Mouse (Mus musculus): ENCODE results near the gene Tcf19.
A peak's percentile ranks its signal among the peaks of the same experiment; 100 is the strongest.
"Not testable (repeated sequence)": the region's sequence is repeated elsewhere in the genome, so short reads cannot be mapped to it uniquely, and the experiment has no call there.

Gene Tcf19

DNA sequence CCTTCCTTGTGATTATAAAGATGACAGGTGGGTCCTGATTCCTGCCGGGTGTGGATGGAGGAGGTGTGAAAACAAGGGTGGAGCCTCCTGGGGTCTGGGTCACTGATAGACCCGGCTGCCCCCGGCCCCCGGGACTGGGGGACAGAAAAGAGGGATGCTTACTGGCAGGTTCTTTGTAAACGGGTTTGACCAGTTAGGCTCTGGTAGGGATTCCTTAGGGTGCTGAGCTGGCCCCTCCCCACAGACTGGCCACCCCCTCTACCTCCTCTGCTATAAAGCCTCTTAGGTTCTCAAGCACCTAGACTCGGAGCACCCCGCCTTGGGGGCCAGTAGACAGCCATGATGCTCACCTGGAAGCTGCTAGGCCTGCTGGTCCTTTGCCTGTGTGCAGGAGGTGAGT, 16.3 kb upstream of the Tcf19 start, which contains the start of gene Psors1c2:
TSS of gene Psors1c2 (plus strand) at position 301 of the 400 bp plus-strand sequence.
- DNase-seq (ENCODE audit: low spot score) = no peak

DNA sequence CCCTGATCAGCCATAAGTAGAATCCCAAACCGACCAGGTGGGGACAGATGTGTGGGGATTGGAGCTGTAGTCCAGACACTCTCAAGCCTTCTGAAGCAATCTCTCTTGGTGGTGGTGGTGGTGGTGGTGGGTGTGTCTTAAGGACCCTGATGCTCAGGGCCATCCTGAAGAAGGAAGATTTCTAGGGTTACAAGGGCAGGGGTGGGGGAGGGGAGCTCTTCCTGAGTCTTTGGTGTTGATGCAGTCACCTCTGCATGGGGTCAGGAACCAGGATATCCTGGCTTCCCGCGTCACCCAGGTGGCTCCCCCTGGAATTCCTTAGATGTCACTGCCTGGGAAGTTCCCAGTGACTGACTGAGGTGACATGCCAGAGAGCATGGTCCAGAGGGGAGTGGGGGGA, 15.7 kb upstream of the Tcf19 start:
- no peak for DNase-seq (ENCODE audit: low spot score)

- no peak for DNase-seq (ENCODE audit: low spot score)
These were observed 10.0 kb upstream of the Tcf19 start for GRCm38 (mm10) chr17:35526644-35527043.

GRCm38 (mm10) chr17:35524354-35524753, 7.7 kb upstream of the Tcf19 start:
- no peak for DNase-seq (ENCODE audit: low spot score)

DNA sequence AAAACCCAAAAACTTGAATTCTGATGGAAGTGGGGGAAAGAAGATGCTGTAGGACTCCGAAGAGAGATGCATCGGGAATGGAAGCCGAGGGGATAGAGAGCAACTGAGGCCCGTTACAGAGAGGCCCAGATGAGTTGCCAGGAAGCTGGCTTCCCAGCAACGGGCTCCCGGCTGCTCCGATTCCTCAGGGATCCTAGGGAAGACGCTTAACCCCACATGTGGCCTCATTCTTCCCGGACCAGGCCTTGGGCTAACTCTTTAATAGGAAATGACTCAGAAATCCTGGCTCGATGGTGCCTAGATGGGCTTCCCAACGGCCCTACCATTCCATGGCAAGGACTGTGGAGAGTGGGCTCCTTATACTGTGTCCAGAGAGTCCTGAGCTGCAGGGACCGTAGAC, 902 bp upstream of the Tcf19 start:
- no peak for DNase-seq (ENCODE audit: low spot score)

GRCm38 (mm10) chr17:35515911-35516640, 548 bp downstream of the Tcf19 start:
- no peak for DNase-seq (ENCODE audit: low spot score)

GRCm38 (mm10) chr17:35514756-35515155, 1.9 kb downstream of the Tcf19 start:
- no peak for DNase-seq (ENCODE audit: low spot score)

DNA sequence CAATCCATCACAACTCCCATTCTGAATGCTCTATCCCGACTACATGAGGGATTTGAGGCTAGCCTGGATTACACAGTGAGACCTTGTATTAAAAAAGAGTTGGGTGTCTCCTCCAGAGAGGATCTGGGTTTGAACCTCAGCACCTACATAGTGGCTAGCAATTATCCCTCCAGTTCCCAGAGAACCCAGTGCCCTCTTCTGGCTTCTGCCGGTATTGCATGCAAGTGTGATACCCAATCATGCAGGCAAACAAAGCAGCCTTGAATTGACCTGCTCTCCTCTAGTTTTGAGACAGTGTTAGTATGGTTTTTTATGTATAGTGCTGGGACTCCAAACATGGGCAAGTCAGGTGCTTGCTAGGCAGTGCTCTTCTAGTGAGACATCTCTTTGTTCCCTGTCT, 2.7 kb downstream of the Tcf19 start:
- peak; percentile 26 for DNase-seq (ENCODE audit: low spot score)

GRCm38 (mm10) chr17:35512916-35513626, 3.6 kb downstream of the Tcf19 start:
- no peak for DNase-seq (ENCODE audit: low spot score)

DNA sequence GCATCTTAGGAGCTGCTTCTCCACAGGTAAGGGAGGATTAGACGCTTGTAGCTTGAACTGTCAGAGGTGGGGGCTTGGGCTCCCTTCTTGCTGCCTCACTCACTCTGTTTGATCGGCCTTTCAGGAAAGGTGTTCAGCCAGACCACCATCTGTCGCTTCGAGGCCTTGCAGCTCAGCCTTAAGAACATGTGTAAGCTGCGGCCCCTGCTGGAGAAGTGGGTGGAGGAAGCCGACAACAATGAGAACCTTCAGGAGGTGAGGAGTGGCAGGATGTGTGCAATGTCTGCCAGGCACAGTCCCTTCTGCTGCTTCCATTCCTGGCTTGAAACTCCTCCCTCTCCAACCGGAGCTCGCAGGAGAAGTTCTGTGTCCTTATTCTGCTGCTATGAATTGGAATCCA, 7.3 kb downstream of the Tcf19 start:
- DNase-seq (ENCODE audit: low spot score) = no peak

GRCm38 (mm10) chr17:35508279-35508678, 8.3 kb downstream of the Tcf19 start:
- not testable (repeated sequence) for DNase-seq (ENCODE audit: low spot score)

- no peak for DNase-seq (ENCODE audit: low spot score)
These were observed 8.9 kb downstream of the Tcf19 start for GRCm38 (mm10) chr17:35507556-35508260.

- DNase-seq (ENCODE audit: low spot score) = no peak
These were observed 9.7 kb downstream of the Tcf19 start for GRCm38 (mm10) chr17:35506881-35507280.

- DNase-seq (ENCODE audit: low spot score) = no peak
These were observed 10.8 kb downstream of the Tcf19 start, which contains the start of gene Pou5f1 for GRCm38 (mm10) chr17:35505776-35506175. Gene Pou5f1, plus strand, starts transcription at chr17:35506018.

GRCm38 (mm10) chr17:35504628-35505481, 11.8 kb downstream of the Tcf19 start:
- DNase-seq (ENCODE audit: low spot score) = no peak

GRCm38 (mm10) chr17:35503849-35504248, 12.8 kb downstream of the Tcf19 start:
- no peak for DNase-seq (ENCODE audit: low spot score)

DNA sequence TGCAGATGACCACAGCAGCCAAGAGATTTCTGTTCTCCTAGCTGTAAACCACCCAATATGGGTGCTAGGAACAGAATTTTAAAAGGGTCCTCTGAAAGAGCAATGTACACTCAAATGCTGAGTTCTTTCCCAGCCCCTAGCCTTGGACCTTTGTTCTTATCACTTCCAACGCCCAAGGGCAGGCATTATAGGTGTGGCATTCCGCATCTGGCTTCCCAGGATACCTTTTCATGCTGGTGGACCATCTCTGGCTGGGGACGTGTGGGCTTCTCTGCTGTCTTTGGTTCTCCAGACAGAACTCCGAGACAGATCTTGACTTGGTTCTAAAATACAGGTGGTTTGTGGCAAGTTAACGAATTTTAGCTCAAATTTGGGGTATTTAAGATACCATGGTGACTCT, 13.9 kb downstream of the Tcf19 start:
- DNase-seq (ENCODE audit: low spot score) = no peak

DNA sequence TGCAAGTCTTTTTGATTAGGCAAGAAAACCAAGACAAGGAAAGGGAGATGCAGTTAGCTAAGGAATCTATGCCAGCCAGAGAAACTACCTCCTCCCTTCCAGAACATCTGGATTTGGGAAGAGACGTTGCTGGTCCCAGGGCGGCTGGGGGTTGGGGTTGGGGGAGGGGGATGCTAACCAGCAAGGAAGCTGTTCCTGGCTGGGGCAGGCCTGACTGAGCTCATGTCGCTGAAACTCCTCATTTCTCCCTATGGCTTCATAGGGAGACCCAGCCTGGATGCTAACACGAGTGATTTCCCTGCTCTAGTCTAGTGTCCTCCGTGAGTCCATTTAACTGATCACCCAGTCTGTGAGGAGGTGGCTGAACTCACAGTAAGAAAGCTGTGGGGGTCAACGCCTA, 14.4 kb downstream of the Tcf19 start:
- DNase-seq (ENCODE audit: low spot score) = no peak

- DNase-seq (ENCODE audit: low spot score) = no peak
These were observed 19.5 kb downstream of the Tcf19 start for GRCm38 (mm10) chr17:35497124-35497523.

GRCm38 (mm10) chr17:35490320-35490719, 26.3 kb downstream of the Tcf19 start:
- no peak for DNase-seq (ENCODE audit: low spot score)

- DNase-seq (ENCODE audit: low spot score) = no peak
These were observed 28.6 kb downstream of the Tcf19 start for GRCm38 (mm10) chr17:35488041-35488440.

DNA sequence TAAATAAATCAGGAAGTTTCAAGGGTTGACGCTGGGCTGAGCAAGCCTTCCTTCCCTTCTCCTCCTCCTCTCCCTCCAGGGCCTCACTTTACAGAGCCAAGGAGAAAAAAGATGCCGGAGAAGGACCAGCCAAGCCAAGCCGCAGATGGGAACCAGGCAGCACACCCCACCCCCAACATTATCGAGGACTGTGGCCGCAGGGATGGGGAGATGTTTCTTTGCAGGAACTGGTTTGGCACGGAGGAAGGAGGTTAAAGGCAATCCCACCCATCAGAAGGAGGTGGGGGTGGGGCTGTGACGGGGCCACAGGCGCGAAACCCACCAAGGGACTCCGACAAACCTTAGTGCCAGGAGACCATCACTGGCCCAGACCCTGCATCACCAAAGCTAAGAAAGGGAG, 29.9 kb downstream of the Tcf19 start:
- no peak for DNase-seq (ENCODE audit: low spot score)
